Mouse (Mus musculus) granulocyte monocyte progenitor cell, adult 5-6 weeks (primary cell): ENCODE results near the gene Plce1. TPM values are rescaled to one million over a fixed set of nuclear protein-coding genes. Genes with fewer than 3 reads are reported as not detected.

ENCODE experiments used
- ATAC-seq: replicated peaks from 2 replicates; pipeline ENCODE4 v1.8.0; 2016; ENCODE audit warnings: mild to moderate bottlenecking, moderate TSS enrichment, inconsistent platforms; ENCODE audit not compliant: poor library complexity, severe bottlenecking
- total RNA-seq, 2 experiments: library from RNA; stranded (forward) in 1 of 2; stranded (reverse) in 1 of 2; fragments of 200-712, 200-1000 nt in 1 of 2; fragments of >200 nt in 1 of 2; fragmentation: Nextera tagmentation in 1 of 2; gene quantifications; 2 replicates each; pipeline ENCODE4 v1.2.3; 2014 to 2017

Plce1 gene
- total RNA-seq (2014; fragmentation: Nextera tagmentation) (not detected in 2 replicates), total RNA-seq (2017) (not detected in 2 replicates)

DNA sequence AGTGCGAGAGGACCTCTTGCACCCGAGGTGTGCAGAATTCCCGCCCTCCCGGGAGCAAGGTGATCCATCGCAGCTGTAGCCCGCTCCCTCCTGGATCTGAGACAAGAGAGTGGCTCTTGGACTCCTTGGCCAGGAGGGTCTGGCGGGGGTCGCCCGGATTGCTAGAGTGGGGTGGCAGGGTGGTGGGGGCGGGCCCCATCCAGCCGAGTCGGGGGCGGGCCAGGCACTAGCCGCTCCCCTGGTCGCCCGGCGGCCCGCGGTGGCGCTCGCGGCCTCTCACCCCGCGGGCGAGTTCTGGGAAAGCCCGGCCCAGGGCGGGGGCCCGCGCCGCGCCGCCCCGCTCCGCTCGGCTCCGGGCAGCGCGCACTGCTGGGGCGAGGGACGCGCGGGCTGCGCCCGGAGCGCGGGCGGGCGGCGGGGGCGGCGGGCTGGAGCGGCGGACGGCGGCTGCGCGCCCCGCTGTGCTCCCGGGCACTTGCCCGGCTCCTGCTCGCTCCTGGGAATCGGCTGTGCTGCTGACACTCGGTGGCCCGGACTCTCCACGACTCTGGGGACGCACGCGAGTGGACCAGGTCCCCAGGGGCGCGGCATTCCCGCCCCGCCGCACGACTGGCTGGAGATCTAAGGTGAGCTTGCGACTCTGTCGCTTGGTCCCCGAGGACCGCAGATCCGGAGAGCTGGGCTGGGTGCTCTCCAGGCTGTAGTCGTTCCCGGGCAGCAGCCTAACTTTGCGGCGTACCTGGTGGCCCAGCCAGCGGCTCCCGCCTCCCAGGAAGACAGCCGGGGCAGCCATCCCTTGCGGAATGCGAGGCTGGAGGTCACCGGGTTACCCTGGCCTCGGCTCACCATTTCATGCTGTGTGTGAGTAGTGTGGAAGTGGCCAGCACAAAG, at the start of gene Plce1:
Gene Plce1, plus strand, starts transcription at position 379 of the 891 bp plus-strand sequence.
- peak; percentile 25; the same call in 1 of the 2 replicates for ATAC-seq

DNA sequence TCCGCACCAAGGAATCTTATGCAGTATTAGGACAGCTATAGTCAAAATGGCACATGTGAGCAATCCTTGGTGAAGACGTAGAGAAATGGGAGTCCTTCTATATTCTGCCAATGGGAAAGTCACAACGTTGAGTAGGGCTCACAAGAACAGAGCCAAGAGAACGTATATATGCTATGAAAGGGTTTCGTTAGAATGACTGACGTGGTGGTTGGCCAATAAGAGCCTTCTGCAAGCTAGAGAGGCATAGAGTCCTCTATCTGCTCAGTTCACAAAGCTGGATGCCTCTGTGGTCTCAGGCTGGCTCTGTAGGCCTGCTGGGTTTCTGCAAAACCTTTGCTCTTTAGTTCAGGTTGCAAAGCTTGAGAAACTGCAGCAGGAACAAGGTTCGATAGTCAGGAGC, 49.6 kb upstream of the Plce1 start:
- ATAC-seq: no peak

DNA sequence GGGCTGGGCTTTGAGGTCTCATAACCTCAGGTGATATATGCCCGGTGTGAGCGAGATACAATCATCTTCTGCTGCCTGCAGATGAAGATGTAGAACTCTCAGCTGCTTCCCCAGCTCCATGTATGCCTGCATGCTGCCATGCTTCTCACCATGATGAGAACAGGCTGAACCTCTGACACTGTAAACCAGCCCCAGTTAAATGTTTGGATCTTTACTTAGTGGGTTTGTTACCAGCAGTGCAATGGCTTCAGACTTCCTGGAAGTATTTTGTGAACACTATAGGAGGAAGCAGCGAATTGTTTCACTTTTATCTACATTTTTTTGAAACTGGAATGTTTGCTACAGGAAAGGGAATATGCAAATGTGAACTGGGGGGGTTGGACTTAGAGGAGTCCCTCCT, 48.9 kb upstream of the Plce1 start:
- no peak for ATAC-seq

DNA sequence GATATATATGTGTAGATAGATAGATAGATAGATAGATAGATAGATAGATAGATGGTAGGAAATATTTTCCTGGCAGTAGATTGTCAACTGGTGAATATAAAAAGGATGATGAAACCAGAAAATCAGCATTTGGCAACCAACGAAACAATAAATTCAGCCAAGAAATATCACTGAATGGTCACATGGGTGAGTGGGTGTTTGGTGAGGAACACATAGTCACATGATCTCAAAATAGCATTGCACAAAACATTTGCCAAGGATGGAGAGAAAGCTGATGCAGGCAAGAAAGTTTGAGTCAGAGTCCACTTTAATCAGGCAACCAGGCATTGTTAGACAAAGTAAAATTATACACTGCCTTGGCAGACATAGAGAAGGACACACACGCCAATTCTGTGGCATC, 47.5 kb upstream of the Plce1 start:
- no peak for ATAC-seq

DNA sequence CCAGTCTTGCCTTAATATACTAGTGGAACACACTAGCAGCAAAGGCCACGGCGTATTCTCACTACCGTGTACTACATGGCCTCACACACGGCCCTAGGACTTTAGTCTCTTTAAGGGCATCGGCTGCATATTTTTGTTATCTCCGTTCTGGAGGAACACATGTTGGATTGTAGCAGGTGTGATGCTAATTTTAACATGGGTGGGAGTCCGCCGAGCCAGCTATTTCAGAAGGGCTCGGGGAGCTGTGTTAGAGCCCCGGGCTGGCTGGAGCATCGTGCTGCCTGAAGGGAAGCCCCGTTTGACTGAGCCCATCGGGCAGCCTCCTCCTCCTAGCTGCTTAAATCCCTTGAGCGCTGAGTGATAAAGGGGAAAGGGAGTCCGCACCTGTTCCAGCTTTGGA, 45.7 kb upstream of the Plce1 start:
- ATAC-seq: no peak

DNA sequence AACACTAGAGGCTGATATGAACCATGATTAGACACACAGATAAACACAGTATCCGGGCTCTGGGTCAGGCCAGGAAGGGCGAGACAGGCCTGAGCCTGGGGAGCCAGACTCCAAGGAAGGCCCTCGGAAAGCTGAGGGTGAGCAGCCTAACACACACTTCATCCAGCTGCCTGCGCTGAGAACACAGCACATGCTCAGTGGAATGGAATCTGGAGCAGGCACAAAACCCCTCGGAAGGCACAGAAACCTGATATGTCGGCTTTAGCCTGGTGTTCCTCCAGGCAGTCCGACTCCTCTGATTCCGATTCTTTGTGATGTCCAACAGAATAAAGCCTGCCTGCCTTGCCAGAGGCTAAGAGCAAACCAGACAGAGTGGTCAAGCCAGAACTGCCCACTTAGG, 39.0 kb upstream of the Plce1 start:
- ATAC-seq: no peak

DNA sequence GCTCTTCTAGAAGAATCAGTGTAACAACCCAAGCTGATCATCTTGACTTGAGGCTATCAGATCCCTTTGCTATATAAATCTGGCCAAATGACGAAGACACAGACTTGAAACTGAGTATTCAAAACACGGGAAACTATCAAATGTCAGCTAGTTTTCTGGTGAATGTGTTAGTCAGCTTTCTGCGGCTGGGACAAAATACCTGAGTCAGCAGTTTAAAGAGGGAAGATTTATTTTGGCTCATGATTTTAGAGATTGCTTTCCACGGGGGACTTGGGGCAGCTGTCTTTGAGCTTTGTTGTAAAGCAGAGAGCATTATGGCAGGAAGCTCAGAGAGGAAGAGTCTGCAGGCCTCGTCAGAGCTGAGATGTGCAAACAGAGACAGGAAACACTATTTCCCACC, 35.2 kb upstream of the Plce1 start:
- no peak for ATAC-seq

DNA sequence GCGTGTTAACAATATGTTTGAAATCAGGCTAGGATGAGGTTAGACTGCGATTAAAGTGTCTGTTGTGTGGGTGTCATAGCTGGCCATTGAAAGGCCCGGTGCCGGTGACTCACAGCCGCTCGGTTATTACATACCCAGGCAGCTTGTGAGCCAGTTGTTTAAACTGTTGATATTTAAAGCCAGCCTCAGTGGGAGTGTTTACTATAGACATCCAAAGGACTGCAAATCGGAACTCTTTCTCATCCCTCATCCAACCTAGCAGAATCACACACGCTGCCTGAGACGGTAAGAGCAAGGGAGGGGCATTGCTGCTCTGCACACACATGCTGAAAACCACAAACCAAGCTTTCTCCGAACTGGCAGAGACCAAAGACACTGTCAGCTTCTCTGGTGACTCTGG, 25.7 kb upstream of the Plce1 start:
- ATAC-seq: no peak

DNA sequence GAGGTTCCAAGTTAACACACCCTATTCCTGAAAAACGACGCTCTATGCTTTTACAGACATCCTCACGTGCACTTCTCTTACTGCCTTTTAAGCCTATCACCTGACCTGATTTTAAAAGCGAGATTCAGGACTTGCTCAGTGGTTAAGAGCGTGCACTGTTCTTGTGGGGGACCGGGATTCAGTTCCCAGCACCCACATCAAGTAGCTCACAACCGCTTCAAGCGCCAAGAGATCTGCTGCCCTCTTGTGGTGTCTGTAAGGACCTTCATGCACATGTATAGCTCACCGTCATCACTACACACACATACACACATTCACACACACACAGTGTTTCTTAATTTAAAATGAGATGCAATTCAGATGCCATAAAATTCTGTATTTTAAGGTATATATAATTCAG, 21.9 kb upstream of the Plce1 start:
- ATAC-seq: no peak

DNA sequence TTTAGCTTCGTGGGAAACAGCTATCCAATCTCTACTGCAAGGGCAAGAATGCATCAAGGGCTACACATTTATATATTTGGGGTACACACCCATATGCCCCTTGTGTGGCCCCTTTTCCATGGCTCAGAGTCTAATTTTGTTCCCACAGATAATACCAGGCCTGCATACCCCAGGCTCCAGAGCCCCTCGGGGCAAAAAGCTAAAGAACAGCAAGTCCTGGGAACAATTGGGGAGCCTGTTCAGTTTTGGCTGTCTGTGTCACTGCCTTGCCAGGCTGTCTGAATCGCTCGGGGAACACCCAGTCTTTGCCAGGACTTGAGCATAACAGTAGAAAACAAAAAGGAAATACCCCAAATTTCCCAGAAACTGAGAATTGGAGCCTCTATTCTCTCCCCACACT, 20.2 kb upstream of the Plce1 start:
- no peak for ATAC-seq

DNA sequence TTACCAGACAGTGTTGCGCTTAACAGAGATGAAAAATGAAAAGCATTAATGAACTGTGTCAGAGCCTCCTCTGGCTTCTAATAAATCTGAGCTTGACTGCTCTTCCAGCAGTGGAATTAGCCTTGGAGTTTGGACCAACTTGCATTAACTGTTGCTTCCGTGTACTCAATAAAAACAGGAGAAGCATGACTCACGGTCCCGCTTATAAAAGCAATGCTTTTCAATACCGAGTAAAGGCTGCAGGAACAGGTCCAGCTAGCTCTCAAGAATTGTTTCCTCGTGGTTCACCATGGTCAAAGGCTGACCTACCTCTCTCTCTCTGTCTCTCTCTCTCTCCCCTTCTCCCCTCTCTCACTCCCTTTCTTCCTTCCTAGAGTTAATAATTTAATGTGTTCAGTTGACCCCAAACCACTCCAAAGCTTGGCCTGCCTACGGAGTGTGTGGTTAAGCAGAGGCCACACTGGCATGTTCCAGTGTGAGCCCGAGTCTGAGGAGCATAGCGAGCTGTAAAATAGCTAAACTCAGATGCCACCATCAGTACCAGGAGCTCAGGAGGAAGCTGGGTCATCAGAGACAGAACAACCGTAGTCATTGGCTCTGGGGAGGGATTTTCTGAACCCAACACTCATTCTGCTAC, 10.5 kb upstream of the Plce1 start:
- ATAC-seq: no peak

DNA sequence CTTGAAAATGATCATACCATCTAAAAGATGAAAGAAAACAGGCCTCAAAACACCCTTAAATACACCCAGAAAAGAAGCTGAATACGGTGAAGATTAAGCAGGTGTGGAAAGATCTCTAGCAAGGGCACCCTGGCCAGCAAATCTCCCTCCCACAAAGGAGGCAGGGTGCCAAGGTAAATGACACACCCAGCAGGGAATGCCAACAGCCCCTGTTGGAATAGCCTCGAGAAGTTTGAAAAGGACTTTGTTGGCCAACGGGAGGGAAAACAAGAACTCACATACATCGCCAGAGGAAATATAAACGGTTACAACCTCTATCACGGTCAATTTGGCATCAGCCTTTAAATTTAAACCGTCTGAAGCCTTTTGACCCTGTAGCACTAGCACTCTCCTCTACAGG, 5.5 kb upstream of the Plce1 start:
- no peak for ATAC-seq

DNA sequence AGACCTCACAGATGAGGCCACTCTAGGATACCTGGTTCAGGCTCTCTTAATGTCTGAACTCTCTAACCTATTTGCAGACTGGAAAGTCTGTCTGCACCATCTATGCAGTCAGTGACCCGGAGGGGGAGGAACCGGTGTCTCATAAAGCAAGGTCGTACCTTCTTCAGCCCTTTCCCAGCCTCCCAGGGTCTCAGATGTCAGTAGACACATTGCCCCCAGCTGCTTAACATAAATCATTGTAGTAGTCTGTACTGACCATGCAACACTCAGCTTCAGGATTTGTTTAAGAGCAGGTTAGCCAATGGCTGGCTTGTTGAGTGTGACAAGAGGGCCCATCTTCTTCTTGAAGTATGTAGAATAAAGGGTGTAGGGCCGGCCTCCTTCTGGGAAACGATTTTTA, 2.6 kb upstream of the Plce1 start:
- ATAC-seq: no peak

DNA sequence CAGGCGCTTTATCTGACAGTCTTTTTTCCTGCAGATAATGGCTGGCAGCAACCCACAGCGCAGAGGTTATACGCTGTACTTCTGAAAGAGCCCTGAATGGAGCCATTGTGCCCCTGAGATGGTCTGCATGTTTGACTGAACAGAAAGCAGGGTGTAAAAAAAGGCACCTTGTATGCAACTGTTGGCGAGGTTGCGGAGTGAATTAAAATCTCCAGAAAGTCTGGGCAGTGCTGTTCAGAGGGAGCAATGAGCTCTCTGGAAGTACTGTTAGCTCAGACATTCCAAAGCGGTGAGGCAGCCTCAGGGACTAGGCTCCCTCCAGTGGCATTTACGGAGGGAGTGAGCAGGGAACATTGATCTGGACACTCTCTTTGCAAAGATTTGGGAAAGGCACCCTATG, 2.0 kb upstream of the Plce1 start:
- no peak for ATAC-seq

DNA sequence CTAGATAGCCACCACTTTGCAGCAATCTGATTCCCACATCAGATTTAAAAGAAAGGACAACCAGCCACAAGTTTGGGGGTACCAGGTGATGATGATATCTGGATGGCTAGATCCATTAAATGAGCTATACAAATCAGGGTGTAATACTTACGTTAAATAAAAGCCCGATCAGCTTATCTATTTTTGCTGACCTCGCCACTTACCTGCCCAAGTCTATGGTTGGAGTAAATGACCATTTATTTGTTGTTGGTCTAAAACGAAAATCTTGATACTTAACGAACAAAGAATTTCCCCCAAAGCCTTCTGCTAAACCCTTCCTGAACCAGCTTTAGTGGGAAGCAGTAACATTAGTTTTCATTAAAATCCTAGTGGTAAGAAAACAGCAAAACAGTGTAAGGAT, 1.4 kb upstream of the Plce1 start:
- no peak for ATAC-seq

DNA sequence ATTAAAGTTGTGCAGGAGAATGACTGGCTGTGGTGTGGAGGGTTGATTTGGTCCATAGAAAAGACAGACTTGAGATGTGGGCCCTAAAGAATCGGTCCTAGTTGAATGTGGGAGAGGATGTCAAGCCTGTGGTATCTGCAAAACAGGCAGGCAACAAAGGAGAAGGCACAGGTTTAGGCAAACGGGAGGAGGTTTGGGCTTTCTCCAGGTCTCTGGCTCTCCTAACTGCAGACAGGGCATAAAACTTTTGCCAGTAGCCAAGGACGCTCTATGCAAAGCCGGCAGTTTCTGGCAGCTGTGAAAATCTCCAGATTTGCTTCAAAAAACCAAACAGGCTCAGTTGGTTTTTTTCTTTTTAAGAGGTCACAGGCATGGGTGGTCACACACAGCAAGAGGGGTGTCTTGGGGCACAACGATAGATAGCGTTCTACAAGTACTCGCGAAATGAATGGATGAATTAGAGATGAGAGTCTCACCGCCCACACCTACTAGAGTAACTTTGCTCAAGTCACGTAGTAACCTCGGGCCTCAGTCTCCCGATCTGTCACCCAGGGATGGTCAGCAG, 671 bp upstream of the Plce1 start:
- ATAC-seq: no peak

DNA sequence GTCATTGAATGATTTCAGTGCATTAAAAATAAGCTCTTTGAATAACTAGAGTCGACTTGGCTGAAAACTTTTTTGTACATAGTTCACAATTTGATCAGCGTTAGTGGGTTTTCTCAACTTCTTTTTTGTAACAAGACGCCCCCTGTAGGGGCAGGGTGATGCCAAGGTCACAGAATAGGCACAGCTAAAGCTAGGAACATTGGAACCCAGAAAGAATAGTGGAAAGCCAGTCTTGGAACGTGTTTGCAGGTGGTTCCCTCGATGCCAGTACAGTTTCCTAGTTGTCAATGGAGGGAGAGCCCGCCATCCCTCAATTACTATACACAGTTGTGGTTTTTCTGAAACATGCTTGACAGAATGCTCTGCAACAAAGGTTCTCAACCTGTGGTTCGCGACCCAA, 997 bp downstream of the Plce1 start:
- no peak for ATAC-seq

DNA sequence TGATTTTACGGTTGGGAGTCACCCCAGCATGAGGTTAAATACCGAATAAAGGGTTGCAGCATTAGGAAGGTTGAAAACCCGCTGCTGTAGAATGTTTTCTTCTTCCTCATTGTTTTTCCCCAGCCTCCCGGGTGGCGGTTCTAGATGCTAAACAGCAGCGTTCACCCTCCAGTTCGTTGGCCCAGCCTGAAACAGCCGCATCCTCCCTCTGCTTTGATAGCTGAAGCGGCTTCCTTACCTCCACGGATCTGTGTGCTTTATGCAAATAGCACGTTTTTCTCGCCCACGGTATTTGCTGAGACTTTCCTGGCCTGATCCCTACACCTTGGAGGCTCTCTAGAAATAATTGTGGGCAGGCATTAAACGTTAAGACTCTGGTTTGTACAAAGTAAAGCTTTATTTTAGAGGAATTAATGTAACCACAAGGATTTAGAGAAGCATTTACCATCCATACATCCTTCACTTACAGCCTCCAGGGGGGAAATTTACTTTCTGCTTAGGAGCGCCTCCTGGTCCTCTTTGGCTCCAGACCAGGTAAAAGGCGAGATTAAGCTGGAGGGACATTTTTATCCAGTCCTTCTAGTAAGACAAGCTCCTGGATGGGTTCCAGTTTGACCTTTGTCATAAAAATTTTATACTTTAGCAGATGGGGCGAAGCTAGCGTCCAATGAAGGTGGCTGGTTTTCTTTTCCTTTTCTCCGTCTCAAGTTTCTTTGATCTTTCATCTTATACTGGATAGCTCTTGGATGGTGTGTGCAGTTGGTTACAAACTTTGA, 1.7 kb downstream of the Plce1 start:
- ATAC-seq: no peak

DNA sequence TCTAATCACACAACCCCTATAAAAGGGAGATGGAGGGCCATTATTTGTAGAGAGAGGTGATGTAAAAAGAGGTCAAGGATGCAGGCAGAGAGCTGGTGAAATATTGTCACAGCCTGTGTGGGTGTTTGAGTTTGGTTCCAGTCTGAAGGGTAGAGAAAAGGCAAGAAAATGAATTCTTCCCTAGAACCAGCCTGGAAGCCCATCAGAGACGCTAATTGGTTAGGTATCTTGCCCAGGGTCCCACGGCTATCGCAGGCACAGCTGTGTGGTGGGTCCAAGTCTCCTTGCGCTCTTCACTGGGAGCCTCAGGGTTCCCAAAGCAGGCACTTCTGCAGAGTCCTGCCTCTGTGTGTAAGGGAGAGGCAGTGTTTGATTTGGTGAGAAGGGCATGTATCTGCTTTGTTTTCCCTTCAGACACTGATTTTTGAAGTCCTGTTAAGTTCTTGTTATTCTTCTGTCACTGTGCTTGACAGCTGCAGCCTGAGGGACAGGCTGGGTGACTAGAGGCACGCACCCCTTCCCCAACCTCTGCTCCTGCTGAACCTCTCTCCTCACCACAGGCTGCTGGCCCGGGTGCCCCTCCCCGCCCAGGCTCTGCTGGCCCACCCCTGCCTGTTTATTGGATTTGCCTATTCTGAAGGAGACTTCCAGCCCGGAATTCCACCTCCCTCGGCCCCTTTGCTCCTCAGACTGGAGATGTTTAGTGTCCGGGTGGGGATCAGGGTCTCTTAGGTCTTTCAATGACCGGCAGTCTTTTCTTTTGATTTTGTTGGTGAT, 5.1 kb downstream of the Plce1 start:
- no peak for ATAC-seq

DNA sequence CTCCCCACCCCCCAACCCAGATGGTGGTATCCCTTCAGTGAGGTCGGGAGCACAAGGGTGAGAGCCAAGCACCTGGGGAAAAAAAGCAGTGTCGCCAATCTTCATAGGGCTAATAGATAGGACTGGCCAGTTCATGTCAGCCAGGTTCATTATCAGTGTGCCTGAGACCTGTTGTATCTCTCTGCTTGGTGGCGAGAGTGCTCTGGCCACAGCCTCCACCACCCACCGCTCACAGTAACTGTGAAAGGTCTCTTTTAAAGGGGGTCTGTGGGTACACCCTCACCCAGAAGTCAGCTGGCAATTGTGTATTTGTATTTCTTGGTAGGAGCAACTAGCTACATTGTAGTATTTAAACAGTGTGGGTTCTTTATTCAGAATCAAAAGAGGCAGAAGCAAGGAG, 6.6 kb downstream of the Plce1 start:
- ATAC-seq: no peak
